Mouse (Mus musculus): ENCODE measurements at regions not wholly inside any gene's neighbourhood (a gene's known extent, or its start where the extent isn't known, plus 50 kb on each side); places are given as distances from the start of the nearest gene placed in this dataset.

DNA sequence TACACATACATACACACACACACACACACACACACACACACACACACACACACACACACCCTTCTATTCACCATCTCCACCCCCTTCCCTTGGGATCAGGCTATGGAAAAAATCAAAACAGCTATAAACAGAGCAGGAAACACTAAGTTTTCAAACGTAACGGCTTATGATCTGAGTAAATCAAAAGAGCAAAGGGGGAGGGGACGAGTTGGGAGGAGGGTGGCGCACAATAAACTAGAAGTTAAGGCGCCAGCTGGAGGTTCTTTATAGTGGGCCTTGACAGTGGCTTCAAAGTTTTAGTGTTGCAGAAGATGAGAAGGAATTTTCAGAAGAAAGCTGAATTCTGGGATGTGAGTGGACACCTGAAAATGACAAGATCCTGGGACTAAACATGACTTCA is 116.4 kb upstream of the Sash1 start:
- Histone ChIP-seq H3K36me3 (ENCODE audit: control insufficient read depth, insufficient read depth, low read length, poor library complexity, severe bottlenecking) (no peaks in the 10 kb centered on the region), H3K9me3 (replicated peaks; ENCODE audit: control insufficient read depth, insufficient read depth, low read length, poor library complexity, severe bottlenecking) (no peaks in the 10 kb centered on the region), H3K27ac (ENCODE audit: insufficient read depth, low read length) (no peak overlapping the region), H3K4me3 (ENCODE audit: low read depth, low read length) (no peak overlapping the region), H3K27me3 (ENCODE audit: control insufficient read depth, insufficient read depth, low read length, poor library complexity, severe bottlenecking) (no peaks in the 10 kb centered on the region), H3K4me1 (ENCODE audit: control insufficient read depth, insufficient read depth, low read length) (no peaks in the 10 kb centered on the region), H3K9ac (ENCODE audit: low read depth, poor library complexity, severe bottlenecking) (no peak overlapping the region)
- TF ChIP-seq POLR2A (IDR thresholded peaks at IDR 0.05; ENCODE audit: insufficient read depth, low read length) (no peak), CTCF (IDR thresholded peaks at IDR 0.05; ENCODE audit: low read depth, low read length) (no peak)

DNA sequence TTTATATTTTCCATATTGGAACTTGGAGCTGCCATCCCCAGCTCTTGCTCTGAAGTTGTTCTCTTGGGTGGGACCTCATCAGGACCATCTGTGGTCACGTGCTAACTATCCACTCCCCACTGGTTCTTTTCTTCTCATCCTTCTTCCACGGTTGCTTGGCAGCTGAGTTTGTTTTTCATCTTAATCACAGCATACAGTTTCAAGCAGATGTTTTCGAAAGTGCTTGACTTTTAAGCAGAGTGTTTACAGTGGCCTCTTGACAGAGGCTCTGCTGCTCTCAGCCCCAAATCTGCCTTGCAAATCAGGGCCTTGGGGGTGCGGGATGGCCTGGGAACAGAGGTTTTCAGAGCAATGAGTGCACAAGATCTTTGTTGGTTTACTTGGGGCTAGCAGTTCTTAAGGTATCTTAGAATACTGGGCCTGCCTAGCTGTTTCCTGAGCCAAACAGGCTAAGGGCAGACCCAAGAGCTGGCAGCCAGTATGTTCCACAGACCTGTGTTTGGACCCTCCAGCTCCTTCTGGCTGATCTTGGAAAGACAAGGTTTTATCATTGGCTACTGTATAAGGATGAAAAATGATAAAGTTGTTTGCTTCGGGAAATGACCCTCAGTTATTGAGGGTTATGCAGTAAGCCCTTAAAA is 113.0 kb upstream of the Sash1 start:
- Histone ChIP-seq H3K36me3 (ENCODE audit: control insufficient read depth, insufficient read depth, low read length, poor library complexity, severe bottlenecking) (no peaks in the 10 kb centered on the region), H3K4me1 (ENCODE audit: control insufficient read depth, insufficient read depth, low read length) (no peaks in the 10 kb centered on the region), H3K9me3 (replicated peaks; ENCODE audit: control insufficient read depth, insufficient read depth, low read length, poor library complexity, severe bottlenecking) (no peaks in the 10 kb centered on the region)

DNA sequence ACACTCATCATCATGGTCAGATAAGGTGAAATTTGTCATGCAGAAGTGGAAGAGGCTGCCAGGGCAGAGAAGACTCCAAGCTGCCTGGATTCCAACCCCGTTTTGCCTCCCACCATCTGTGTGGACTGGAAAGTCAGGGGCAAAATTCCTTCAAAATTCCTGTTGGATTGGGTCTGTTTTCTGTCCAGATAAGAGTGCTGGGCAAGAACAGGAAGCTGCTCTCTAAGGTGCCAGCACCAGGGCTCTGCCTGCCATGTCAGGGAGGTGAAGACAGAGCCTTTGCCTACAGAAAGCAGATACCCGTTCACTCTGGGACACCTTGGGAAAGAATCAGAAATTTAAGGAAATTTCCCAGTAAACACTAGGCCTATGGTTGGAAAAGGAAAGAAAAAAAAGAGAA is 112.5 kb upstream of the Sash1 start:
- H3K27ac ChIP-seq (ENCODE audit: insufficient read depth, low read length) = no peak overlapping the region
- H3K9ac ChIP-seq (ENCODE audit: low read depth, poor library complexity, severe bottlenecking) = no peak overlapping the region

More for the DNA sequence above, 113.0 kb upstream of the Sash1 start:
- Histone ChIP-seq H3K27ac (ENCODE audit: insufficient read depth, low read length) (no peak overlapping the region), H3K27me3 (ENCODE audit: control insufficient read depth, insufficient read depth, low read length, poor library complexity, severe bottlenecking) (no peaks in the 10 kb centered on the region), H3K9ac (ENCODE audit: low read depth, poor library complexity, severe bottlenecking) (no peak overlapping the region), H3K4me3 (ENCODE audit: low read depth, low read length) (no peak overlapping the region)
- TF ChIP-seq CTCF (IDR thresholded peaks at IDR 0.05; ENCODE audit: low read depth, low read length) (no peak), POLR2A (IDR thresholded peaks at IDR 0.05; ENCODE audit: insufficient read depth, low read length) (no peak), EP300 (IDR thresholded peaks at IDR 0.05; ENCODE audit: insufficient read depth, low read depth, low read length) (no peak)

DNA sequence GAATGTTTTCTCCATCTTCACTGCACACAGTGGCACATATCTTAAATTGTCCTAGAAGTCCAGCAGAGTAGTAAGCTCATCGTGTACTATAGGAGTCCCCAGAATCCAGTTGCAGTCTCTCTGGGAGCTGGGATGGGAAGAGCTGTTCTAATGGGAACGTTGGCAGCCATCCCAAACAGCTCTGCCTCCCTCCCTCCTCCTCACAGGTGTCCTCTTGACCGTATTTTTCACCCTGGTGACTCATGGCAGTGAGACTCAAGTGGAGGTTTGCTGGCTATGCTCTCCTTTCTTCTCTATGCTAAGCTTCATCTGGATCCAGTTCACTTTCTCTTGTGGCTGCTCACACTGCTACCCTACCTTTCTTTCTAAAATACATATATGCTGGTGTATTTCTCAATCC is 109.2 kb upstream of the Sash1 start:
- Histone ChIP-seq H3K27me3 (ENCODE audit: control insufficient read depth, insufficient read depth, low read length, poor library complexity, severe bottlenecking) (no peaks in the 10 kb centered on the region), H3K4me3 (ENCODE audit: low read depth, low read length) (no peak overlapping the region), H3K4me1 (ENCODE audit: control insufficient read depth, insufficient read depth, low read length) (no peaks in the 10 kb centered on the region), H3K9ac (ENCODE audit: low read depth, poor library complexity, severe bottlenecking) (no peak overlapping the region), H3K9me3 (replicated peaks; ENCODE audit: control insufficient read depth, insufficient read depth, low read length, poor library complexity, severe bottlenecking) (no peaks in the 10 kb centered on the region), H3K27ac (ENCODE audit: insufficient read depth, low read length) (no peak overlapping the region), H3K36me3 (ENCODE audit: control insufficient read depth, insufficient read depth, low read length, poor library complexity, severe bottlenecking) (no peaks in the 10 kb centered on the region)
- TF ChIP-seq POLR2A (IDR thresholded peaks at IDR 0.05; ENCODE audit: insufficient read depth, low read length) (no peak), CTCF (IDR thresholded peaks at IDR 0.05; ENCODE audit: low read depth, low read length) (no peak), EP300 (IDR thresholded peaks at IDR 0.05; ENCODE audit: insufficient read depth, low read depth, low read length) (no peak)

More for the DNA sequence above, 112.5 kb upstream of the Sash1 start:
- Histone ChIP-seq H3K9me3 (replicated peaks; ENCODE audit: control insufficient read depth, insufficient read depth, low read length, poor library complexity, severe bottlenecking) (no peaks in the 10 kb centered on the region), H3K27me3 (ENCODE audit: control insufficient read depth, insufficient read depth, low read length, poor library complexity, severe bottlenecking) (no peaks in the 10 kb centered on the region), H3K4me1 (ENCODE audit: control insufficient read depth, insufficient read depth, low read length) (no peaks in the 10 kb centered on the region), H3K4me3 (ENCODE audit: low read depth, low read length) (no peak overlapping the region), H3K36me3 (ENCODE audit: control insufficient read depth, insufficient read depth, low read length, poor library complexity, severe bottlenecking) (no peaks in the 10 kb centered on the region)
- TF ChIP-seq POLR2A (IDR thresholded peaks at IDR 0.05; ENCODE audit: insufficient read depth, low read length) (no peak), EP300 (IDR thresholded peaks at IDR 0.05; ENCODE audit: insufficient read depth, low read depth, low read length) (no peak), CTCF (IDR thresholded peaks at IDR 0.05; ENCODE audit: low read depth, low read length) (no peak)

DNA sequence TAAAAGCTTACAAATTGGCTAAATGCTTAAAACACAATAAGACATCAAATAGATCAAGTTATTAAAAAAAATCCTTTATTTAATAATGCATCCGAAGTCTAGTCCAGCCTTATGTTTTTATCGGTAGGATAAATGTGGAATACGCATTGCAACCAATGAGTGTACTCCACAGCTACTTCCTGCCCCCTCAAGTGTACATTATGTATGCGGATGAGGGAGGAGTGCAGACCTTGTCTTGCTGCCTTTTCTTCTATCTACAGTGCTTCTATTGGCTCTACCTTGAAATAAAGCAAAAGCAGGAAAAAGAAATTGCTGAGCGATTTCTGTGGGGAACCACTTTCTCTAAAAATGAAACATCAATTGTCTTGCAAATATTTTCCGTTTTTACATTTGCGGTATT is 100.5 kb upstream of the Sash1 start:
- no peaks in the 10 kb centered on the region; the same call in 1 of the 2 replicates for H3K27me3 ChIP-seq (ENCODE audit: control insufficient read depth, insufficient read depth, low read length, poor library complexity, severe bottlenecking)
- H3K9me3 ChIP-seq (replicated peaks; ENCODE audit: control insufficient read depth, insufficient read depth, low read length, poor library complexity, severe bottlenecking) = no peaks in the 10 kb centered on the region
- H3K36me3 ChIP-seq (ENCODE audit: control insufficient read depth, insufficient read depth, low read length, poor library complexity, severe bottlenecking) = no peaks in the 10 kb centered on the region
- TF ChIP-seq POLR2A (IDR thresholded peaks at IDR 0.05; ENCODE audit: insufficient read depth, low read length) = no peak
- TF ChIP-seq EP300 (IDR thresholded peaks at IDR 0.05; ENCODE audit: insufficient read depth, low read depth, low read length) = no peak
- TF ChIP-seq CTCF (IDR thresholded peaks at IDR 0.05; ENCODE audit: low read depth, low read length) = no peak
- H3K9ac ChIP-seq (ENCODE audit: low read depth, poor library complexity, severe bottlenecking) = no peak overlapping the region
- H3K4me1 ChIP-seq (ENCODE audit: control insufficient read depth, insufficient read depth, low read length) = no peaks in the 10 kb centered on the region
- no peak overlapping the region for H3K4me3 ChIP-seq (ENCODE audit: low read depth, low read length)
- no peak overlapping the region for H3K27ac ChIP-seq (ENCODE audit: insufficient read depth, low read length)

DNA sequence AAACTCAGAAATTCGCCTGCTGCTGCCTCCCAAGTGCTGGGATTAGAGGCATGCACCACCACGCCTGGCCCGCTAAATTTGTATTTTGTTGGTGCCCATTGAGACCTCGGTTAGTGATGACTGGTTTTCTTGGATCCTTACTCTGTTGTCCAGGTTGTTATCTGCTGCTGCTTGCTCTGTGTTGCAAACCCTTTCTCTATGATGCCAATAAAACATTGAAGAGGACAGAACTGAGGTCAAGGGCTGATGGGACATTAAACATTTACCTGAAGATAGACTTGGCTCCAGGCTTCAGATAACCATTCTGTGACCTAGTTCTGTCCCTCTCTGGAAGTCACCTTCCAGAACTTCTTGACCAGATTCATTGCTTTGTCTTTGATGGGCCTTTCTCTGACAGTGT is 97.5 kb upstream of the Sash1 start:
- no peak for TF ChIP-seq POLR2A (IDR thresholded peaks at IDR 0.05; ENCODE audit: insufficient read depth, low read length)
- no peak overlapping the region for H3K27ac ChIP-seq (ENCODE audit: insufficient read depth, low read length)
- H3K9ac ChIP-seq (ENCODE audit: low read depth, poor library complexity, severe bottlenecking) = no peak overlapping the region
- H3K36me3 ChIP-seq (ENCODE audit: control insufficient read depth, insufficient read depth, low read length, poor library complexity, severe bottlenecking) = no peaks in the 10 kb centered on the region
- H3K4me1 ChIP-seq (ENCODE audit: control insufficient read depth, insufficient read depth, low read length) = no peaks in the 10 kb centered on the region
- no peaks in the 10 kb centered on the region for H3K9me3 ChIP-seq (replicated peaks; ENCODE audit: control insufficient read depth, insufficient read depth, low read length, poor library complexity, severe bottlenecking)
- H3K4me3 ChIP-seq (ENCODE audit: low read depth, low read length) = no peak overlapping the region
- H3K27me3 ChIP-seq (ENCODE audit: control insufficient read depth, insufficient read depth, low read length, poor library complexity, severe bottlenecking) = no peaks in the 10 kb centered on the region

All from ES-Bruce4 (cell line).